Mouse (Mus musculus) erythroblast, embryonic 14.5 days (primary cell): Measurements from ENCODE around the gene Ly75.

Experiments
- GATA1 ChIP-seq: IDR thresholded peaks from 2 replicates; pipeline ENCODE4 v1.6.1; 2012; ENCODE audit warnings: low read length, inconsistent platforms, mixed read lengths
- TAL1 ChIP-seq: IDR thresholded peaks from 3 replicates; pipeline ENCODE4 v1.6.1; 2012; ENCODE audit warnings: low read length, inconsistent platforms, mixed read lengths

DNA sequence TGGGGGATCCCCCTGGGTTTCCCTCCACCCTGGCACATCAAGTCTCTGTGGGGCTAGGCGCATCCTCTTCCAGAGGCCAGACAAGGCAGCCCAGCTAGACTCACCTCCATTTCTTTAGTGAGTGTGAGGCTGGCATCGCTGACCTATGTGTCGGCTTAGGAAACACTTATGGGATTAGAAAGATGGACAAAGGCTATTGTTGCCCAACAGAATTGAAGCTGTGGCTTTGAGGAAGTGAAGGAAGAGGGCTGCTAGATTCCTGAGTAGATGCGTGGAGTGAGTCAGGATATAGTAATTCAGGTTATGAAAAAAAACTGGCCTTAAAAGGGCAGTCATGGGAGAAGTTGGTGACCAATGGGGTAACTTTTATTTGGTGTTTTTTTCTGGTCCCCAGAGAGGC is 13.6 kb downstream of the Ly75 start:
- TF ChIP-seq GATA1 (no peak), TAL1 (no peak)
